Mouse (Mus musculus): ENCODE results near the gene Pyy. TPM values are rescaled to one million over a fixed set of nuclear protein-coding genes. Genes with fewer than 3 reads are reported as not detected.
A peak's percentile ranks its signal among the peaks of the same experiment; 100 is the strongest.

Pyy gene
- not detected in 2 replicates for polyA plus RNA-seq (2015; fragmentation: Nextera tagmentation; extraction: Ambion mirVana)

DNA sequence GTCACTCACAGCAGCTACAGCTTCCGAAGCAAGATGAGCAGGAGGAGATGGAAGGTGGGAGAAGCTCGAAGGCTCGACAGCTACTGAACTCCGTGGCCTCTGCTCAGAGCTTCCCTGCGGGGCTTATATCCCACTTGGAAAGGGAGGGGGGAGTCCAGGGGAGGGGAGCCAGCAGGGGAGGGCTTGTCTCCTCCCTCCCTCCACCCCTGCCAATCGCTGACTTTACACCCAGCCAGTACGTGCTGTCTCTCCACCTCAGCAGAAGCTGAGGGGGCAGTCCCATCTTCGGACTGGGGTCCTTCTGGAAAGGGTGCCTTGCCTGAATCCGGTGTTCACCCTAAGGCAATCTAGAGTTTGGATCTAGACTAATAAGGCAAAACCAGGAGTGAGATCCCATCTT, at the start of gene Pyy:
Gene Pyy (minus strand): TSS at position 101 of the 400 bp plus-strand sequence.
- Histone ChIP-seq H3K4me3 (ENCODE audit: low read length) (no peak within 1 kb of the TSS), H3K27me3 (ENCODE audit: control insufficient read depth, insufficient read depth, low read length) (peaks cover 56% of the 10 kb centered on the region), H3K27ac (ENCODE audit: low read length) (no peak within 1 kb of the TSS), H3K9me3 (replicated peaks; ENCODE audit: control insufficient read depth, low read length) (no peaks in the 10 kb centered on the region), H3K4me1 (ENCODE audit: control insufficient read depth, insufficient read depth, low read length) (no peaks in the 10 kb centered on the region), H3K36me3 (ENCODE audit: control insufficient read depth, insufficient read depth) (no peaks in the 10 kb centered on the region), H3K4me2 (ENCODE audit: low read depth, low read length) (no peak within 1 kb of the TSS), H3K9ac (ENCODE audit: low read length) (no peak within 1 kb of the TSS)
- 8% methylated on average over 9 of the region's 9 CpGs for WGBS
- ATAC-seq (replicated peaks; ENCODE audit: extremely low read depth, insufficient read depth, low FRiP score): no peak

GRCm38 (mm10) chr11:102156786-102157089, 49.1 kb upstream of the Pyy start:
- 0 out of 2 replicates have a peak, but pooled peaks have one; percentile 14 for ATAC-seq (replicated peaks; ENCODE audit: extremely low read depth, insufficient read depth, low FRiP score)
- Histone ChIP-seq H3K36me3 (ENCODE audit: control insufficient read depth, insufficient read depth) (peaks cover 12% of the 10 kb centered on the region), H3K4me3 (ENCODE audit: low read length) (no peak overlapping the region), H3K27ac (ENCODE audit: low read length) (no peak overlapping the region), H3K27me3 (ENCODE audit: control insufficient read depth, insufficient read depth, low read length) (no peaks in the 10 kb centered on the region), H3K4me1 (ENCODE audit: control insufficient read depth, insufficient read depth, low read length) (peaks cover 4% of the 10 kb centered on the region), H3K9me3 (replicated peaks; ENCODE audit: control insufficient read depth, low read length) (no peaks in the 10 kb centered on the region), H3K9ac (ENCODE audit: low read length) (no peak overlapping the region), H3K4me2 (ENCODE audit: low read depth, low read length) (no peak overlapping the region)
- WGBS: 6% methylated on average over 1 of the region's 1 CpGs

GRCm38 (mm10) chr11:102156039-102156785, 48.6 kb upstream of the Pyy start, which contains the start of gene Tmem101:
TSS of gene Tmem101 (minus strand) at chr11:102156404.
- Histone ChIP-seq H3K27ac (ENCODE audit: low read length) (peak within 1 kb of the TSS; percentile 53; the same call in 1 of the 2 replicates), H3K27me3 (ENCODE audit: control insufficient read depth, insufficient read depth, low read length) (no peaks in the 10 kb centered on the region), H3K4me2 (ENCODE audit: low read depth, low read length) (peak within 1 kb of the TSS; percentile 80), H3K4me3 (ENCODE audit: low read length) (peak within 1 kb of the TSS; percentile 86), H3K9ac (ENCODE audit: low read length) (peak within 1 kb of the TSS; percentile 83), H3K4me1 (ENCODE audit: control insufficient read depth, insufficient read depth, low read length) (peaks cover 4% of the 10 kb centered on the region), H3K9me3 (replicated peaks; ENCODE audit: control insufficient read depth, low read length) (no peaks in the 10 kb centered on the region), H3K36me3 (ENCODE audit: control insufficient read depth, insufficient read depth) (peaks cover 12% of the 10 kb centered on the region)
- ATAC-seq (replicated peaks; ENCODE audit: extremely low read depth, insufficient read depth, low FRiP score): peak; percentile 80
- under 1% methylated on average over 37 of the region's 37 CpGs for WGBS

GRCm38 (mm10) chr11:102147213-102147989, 39.8 kb upstream of the Pyy start:
- ATAC-seq (replicated peaks; ENCODE audit: extremely low read depth, insufficient read depth, low FRiP score): no peak
- no peak overlapping the region for H3K27ac ChIP-seq (ENCODE audit: low read length)
- peak overlapping the region; percentile 26; the same call in 1 of the 2 replicates for H3K4me3 ChIP-seq (ENCODE audit: low read length)
- H3K27me3 ChIP-seq (ENCODE audit: control insufficient read depth, insufficient read depth, low read length): peaks cover 52% of the 10 kb centered on the region
- no peak overlapping the region for H3K9ac ChIP-seq (ENCODE audit: low read length)
- H3K4me2 ChIP-seq (ENCODE audit: low read depth, low read length): peak overlapping the region; percentile 16
- WGBS: 12% methylated on average over 34 of the region's 34 CpGs
- H3K36me3 ChIP-seq (ENCODE audit: control insufficient read depth, insufficient read depth): no peaks in the 10 kb centered on the region; the same call in 1 of the 2 replicates
- no peaks in the 10 kb centered on the region for H3K9me3 ChIP-seq (replicated peaks; ENCODE audit: control insufficient read depth, low read length)
- peaks cover 19% of the 10 kb centered on the region for H3K4me1 ChIP-seq (ENCODE audit: control insufficient read depth, insufficient read depth, low read length)

DNA sequence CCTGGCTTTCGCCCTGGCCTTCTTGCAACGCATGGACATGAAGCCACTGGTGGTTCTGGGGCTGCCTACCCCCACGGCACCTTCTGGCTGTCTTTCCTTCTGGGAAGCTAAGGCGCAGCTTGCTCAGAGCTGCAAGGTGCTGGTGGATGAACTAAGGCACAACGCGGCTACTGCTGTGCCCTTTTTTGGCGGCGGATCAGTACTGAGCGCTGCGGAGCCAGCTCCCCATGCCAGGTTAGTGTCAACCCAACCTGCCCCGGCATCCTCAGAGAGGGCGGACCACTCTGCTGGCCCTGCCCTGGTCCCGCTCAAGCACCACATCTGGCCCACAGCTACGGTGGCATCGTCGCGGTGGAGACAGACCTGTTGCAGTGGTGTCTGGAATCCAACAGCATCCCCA, 38.9 kb upstream of the Pyy start:
- H3K4me2 ChIP-seq (ENCODE audit: low read depth, low read length): peak overlapping the region; percentile 59; the same call in 1 of the 2 replicates
- WGBS: 9% methylated on average over 17 of the region's 17 CpGs
- no peak overlapping the region for H3K9ac ChIP-seq (ENCODE audit: low read length)
- no peak overlapping the region for H3K27ac ChIP-seq (ENCODE audit: low read length)
- ATAC-seq (replicated peaks; ENCODE audit: extremely low read depth, insufficient read depth, low FRiP score): no peak
- H3K9me3 ChIP-seq (replicated peaks; ENCODE audit: control insufficient read depth, low read length): no peaks in the 10 kb centered on the region
- H3K4me1 ChIP-seq (ENCODE audit: control insufficient read depth, insufficient read depth, low read length): peaks cover 19% of the 10 kb centered on the region
- H3K4me3 ChIP-seq (ENCODE audit: low read length): peak overlapping the region; percentile 39
- H3K27me3 ChIP-seq (ENCODE audit: control insufficient read depth, insufficient read depth, low read length): peaks cover 54% of the 10 kb centered on the region
- H3K36me3 ChIP-seq (ENCODE audit: control insufficient read depth, insufficient read depth): no peaks in the 10 kb centered on the region

DNA sequence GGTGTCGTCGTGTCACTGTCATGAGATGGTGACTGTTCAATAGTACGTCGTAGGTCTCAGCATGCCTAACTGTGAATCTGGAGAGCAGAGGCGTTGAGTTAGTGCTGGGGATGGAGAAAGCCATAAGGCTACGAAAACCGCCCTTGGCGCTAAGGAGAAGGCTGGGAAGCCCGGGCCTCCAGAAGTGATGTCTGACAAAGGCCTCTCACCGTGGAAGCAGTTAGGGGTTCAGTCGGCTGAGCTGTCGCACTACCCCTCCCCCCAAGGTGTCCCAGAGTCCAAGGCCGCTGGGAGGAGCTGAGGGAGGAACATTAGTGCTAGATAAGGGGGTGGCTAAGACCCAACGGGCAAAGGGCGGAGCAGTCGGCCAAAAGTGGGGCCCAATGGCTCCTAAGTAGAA, 38.4 kb upstream of the Pyy start:
- Histone ChIP-seq H3K4me2 (ENCODE audit: low read depth, low read length) (peak overlapping the region; percentile 59), H3K4me1 (ENCODE audit: control insufficient read depth, insufficient read depth, low read length) (peaks cover 19% of the 10 kb centered on the region), H3K27ac (ENCODE audit: low read length) (no peak overlapping the region), H3K4me3 (ENCODE audit: low read length) (peak overlapping the region; percentile 39), H3K9ac (ENCODE audit: low read length) (no peak overlapping the region), H3K36me3 (ENCODE audit: control insufficient read depth, insufficient read depth) (no peaks in the 10 kb centered on the region), H3K27me3 (ENCODE audit: control insufficient read depth, insufficient read depth, low read length) (peaks cover 54% of the 10 kb centered on the region), H3K9me3 (replicated peaks; ENCODE audit: control insufficient read depth, low read length) (no peaks in the 10 kb centered on the region)
- no peak for ATAC-seq (replicated peaks; ENCODE audit: extremely low read depth, insufficient read depth, low FRiP score)
- 6% methylated on average over 16 of the region's 16 CpGs for WGBS

DNA sequence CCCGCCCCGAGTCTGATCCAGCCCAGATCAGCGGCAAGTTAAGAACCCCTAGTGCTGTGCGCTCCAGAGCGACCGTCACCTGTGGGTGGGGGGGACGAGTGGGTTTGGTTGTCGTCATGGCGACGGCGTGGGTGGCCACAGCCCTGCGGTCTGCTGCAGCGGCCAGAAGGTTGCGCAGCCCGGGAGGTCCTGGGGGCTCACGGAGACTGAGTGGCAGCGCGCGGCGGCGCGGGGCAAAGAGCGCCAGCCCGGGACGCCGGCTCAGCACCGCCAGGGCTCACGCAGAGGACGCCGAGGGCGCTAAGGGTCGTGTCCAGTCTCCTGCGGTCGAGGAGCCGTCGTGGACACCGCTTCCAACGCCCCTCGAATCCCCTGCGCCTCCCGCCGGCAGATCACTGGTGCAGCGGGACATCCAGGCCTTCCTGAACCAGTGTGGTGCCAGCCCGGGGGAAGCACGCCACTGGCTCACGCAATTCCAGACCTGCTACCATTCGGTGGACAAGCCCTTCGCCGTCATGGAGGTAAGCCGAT, 37.9 kb upstream of the Pyy start, which contains the start of gene Nags:
Gene Nags (plus strand): TSS at position 43 of the 531 bp plus-strand sequence.
- H3K4me1 ChIP-seq (ENCODE audit: control insufficient read depth, insufficient read depth, low read length): peaks cover 19% of the 10 kb centered on the region
- peak within 1 kb of the TSS; percentile 59 for H3K4me2 ChIP-seq (ENCODE audit: low read depth, low read length)
- H3K27ac ChIP-seq (ENCODE audit: low read length): no peak within 1 kb of the TSS
- WGBS: 3% methylated on average over 50 of the region's 50 CpGs
- no peaks in the 10 kb centered on the region for H3K36me3 ChIP-seq (ENCODE audit: control insufficient read depth, insufficient read depth)
- no peaks in the 10 kb centered on the region for H3K9me3 ChIP-seq (replicated peaks; ENCODE audit: control insufficient read depth, low read length)
- H3K9ac ChIP-seq (ENCODE audit: low read length): peak within 1 kb of the TSS; percentile 23
- peak within 1 kb of the TSS; percentile 39 for H3K4me3 ChIP-seq (ENCODE audit: low read length)
- ATAC-seq (replicated peaks; ENCODE audit: extremely low read depth, insufficient read depth, low FRiP score): 0 out of 2 replicates have a peak, but pooled peaks have one; percentile 29
- peaks cover 54% of the 10 kb centered on the region for H3K27me3 ChIP-seq (ENCODE audit: control insufficient read depth, insufficient read depth, low read length)

DNA sequence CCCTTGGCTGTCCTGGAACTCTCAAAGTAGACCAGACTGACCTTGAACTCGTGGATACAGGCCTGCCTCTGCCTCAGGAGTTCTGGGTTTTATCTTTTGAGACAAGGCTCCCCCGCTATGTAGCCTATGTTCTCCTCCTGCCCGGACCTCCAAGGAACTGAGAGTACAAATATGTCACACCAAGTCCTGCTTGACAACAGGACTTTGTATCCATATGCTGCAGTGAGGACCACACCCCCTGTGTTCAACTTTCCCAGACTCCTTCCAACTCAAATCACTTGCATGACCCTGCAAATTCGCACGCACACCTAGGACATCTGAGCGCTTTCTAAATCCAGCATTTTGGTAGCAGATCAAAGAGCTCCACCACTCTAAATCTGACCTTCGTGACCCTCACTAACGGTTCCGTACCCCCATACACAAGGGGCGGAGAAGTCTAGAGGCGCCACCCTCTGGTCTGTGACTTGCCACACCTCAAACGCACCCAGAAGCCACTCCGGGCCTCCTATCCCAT, 37.4 kb upstream of the Pyy start:
- no peaks in the 10 kb centered on the region for H3K36me3 ChIP-seq (ENCODE audit: control insufficient read depth, insufficient read depth)
- no peak overlapping the region; the same call in 1 of the 2 replicates for H3K9ac ChIP-seq (ENCODE audit: low read length)
- peaks cover 54% of the 10 kb centered on the region for H3K27me3 ChIP-seq (ENCODE audit: control insufficient read depth, insufficient read depth, low read length)
- 0 out of 2 replicates have a peak, but pooled peaks have one; percentile 25 for ATAC-seq (replicated peaks; ENCODE audit: extremely low read depth, insufficient read depth, low FRiP score)
- H3K27ac ChIP-seq (ENCODE audit: low read length): no peak overlapping the region
- peak overlapping the region; percentile 39 for H3K4me3 ChIP-seq (ENCODE audit: low read length)
- H3K9me3 ChIP-seq (replicated peaks; ENCODE audit: control insufficient read depth, low read length): no peaks in the 10 kb centered on the region
- 27% methylated on average over 13 of the region's 13 CpGs for WGBS
- H3K4me1 ChIP-seq (ENCODE audit: control insufficient read depth, insufficient read depth, low read length): peaks cover 19% of the 10 kb centered on the region
- peak overlapping the region; percentile 59 for H3K4me2 ChIP-seq (ENCODE audit: low read depth, low read length)
